Mouse (Mus musculus) midbrain, embryonic 16.5 days (tissue): Measurements from ENCODE around the gene Noc3l. TPM values are rescaled to one million over a fixed set of nuclear protein-coding genes. Genes with fewer than 3 reads are reported as not detected.

Source experiments
- ATAC-seq: fragments of 200-750 bp; cut with Nextera tagmentation; 2 replicates; pipeline ENCODE4 v1.8.0; 2017; ENCODE audit warnings: moderate TSS enrichment
- H3K27ac ChIP-seq: fragments of 300-500 bp; sonication (generic); 2 replicates; pipeline ENCODE4 v1.5.1; 2014; ENCODE audit warnings: mild to moderate bottlenecking, low read length, mixed read lengths
- H3K27me3 ChIP-seq: fragments of 300-500 bp; sonication (generic); 2 replicates; pipeline ENCODE4 v1.6.1; 2014; ENCODE audit warnings: low read depth, low read length, mixed read lengths; ENCODE audit not compliant: control insufficient read depth, insufficient read depth
- H3K36me3 ChIP-seq: fragments of 300-500 bp; sonication (generic); 2 replicates; pipeline ENCODE4 v1.6.1; 2014; ENCODE audit warnings: mild to moderate bottlenecking, low read length, moderate library complexity, mixed read lengths; ENCODE audit not compliant: control insufficient read depth, insufficient read depth
- H3K4me1 ChIP-seq: fragments of 300-500 bp; sonication (generic); 2 replicates; pipeline ENCODE4 v1.6.1; 2014; ENCODE audit warnings: mild to moderate bottlenecking, low read length, mixed read lengths; ENCODE audit not compliant: control insufficient read depth, insufficient read depth
- H3K4me2 ChIP-seq: fragments of 300-500 bp; sonication (generic); 2 replicates; pipeline ENCODE4 v1.6.1; 2014; ENCODE audit warnings: mild to moderate bottlenecking, low read length, mixed read lengths
- H3K4me3 ChIP-seq: fragments of 300-500 bp; sonication (generic); 2 replicates; pipeline ENCODE4 v1.5.1; 2014; ENCODE audit warnings: low read depth, mild to moderate bottlenecking, low read length, moderate library complexity, mixed read lengths
- H3K9ac ChIP-seq: fragments of 300-500 bp; sonication (generic); 2 replicates; pipeline ENCODE4 v1.6.1; 2014; ENCODE audit warnings: low read depth, low read length, mixed read lengths
- H3K9me3 ChIP-seq: fragments of 300-500 bp; sonication (generic); replicated peaks from 2 replicates; pipeline ENCODE4 v1.6.1; 2014; ENCODE audit warnings: mild to moderate bottlenecking, low read length, mixed read lengths; ENCODE audit not compliant: control insufficient read depth, poor library complexity, severe bottlenecking
- WGBS: fragments of 180-500 bp; shearing (Covaris S2); extraction: QIAGEN DNeasy Blood & Tissue Kit; methylation state at CpG from one replicate; pipeline ENCODE4 v1.1.7; 2014; 5-methylcytosine and 5-hydroxymethylcytosine counted together
- polyA plus RNA-seq: library from polyadenylated mRNA; unstranded; fragments of >200 nt; fragmentation: Nextera tagmentation; extraction: Ambion mirVana; gene quantifications from 2 replicates; pipeline ENCODE4 v1.2.1, GENCODE M21; 2015

Noc3l gene
- polyA plus RNA-seq, 1 experiment from 2014 or later, result 4.7 TPM

DNA sequence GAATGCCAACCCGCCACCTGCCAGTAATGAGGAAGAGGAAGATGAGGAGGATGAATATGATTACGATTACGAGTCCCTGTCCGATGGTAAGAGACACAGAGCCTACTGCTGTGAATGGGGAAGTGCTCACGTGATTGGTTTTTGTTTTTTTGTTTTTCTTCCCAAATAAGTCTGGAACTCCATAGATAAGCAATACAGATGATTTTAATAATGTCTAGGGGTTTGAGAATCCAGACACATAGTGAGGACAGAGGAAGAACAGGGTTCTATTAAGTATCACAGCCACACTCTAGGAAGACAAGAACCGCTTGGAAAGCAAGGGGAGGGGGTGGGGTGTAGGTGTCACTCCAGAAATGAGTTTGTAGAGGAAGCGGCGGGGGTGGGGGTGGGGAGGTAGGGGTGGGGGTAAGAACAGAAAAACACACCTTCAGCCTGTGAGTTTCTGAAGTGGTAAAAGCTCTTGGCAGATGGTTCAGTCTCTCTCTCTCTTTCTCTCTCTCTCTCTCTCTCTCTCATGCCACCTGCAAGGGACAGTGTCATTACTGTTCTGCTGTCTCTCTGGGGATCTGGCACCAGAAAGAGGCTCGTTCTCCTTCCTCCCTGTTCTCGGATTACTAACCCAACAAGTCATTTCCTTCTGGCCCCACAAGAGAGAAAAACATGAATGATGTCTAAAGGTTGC, 73.1 kb downstream of the Noc3l start:
- ATAC-seq, result no peak
- WGBS, result 88% methylated on average over 10 of the region's 10 CpGs
- H3K9me3 ChIP-seq, result no peaks in the 10 kb centered on the region
- H3K27ac ChIP-seq, result no peak overlapping the region
- no peak overlapping the region for H3K9ac ChIP-seq
- no peak overlapping the region for H3K4me3 ChIP-seq
- no peaks in the 10 kb centered on the region for H3K36me3 ChIP-seq
- no peak overlapping the region for H3K4me2 ChIP-seq
- H3K4me1 ChIP-seq, result no peaks in the 10 kb centered on the region
- H3K27me3 ChIP-seq, result no peaks in the 10 kb centered on the region

DNA sequence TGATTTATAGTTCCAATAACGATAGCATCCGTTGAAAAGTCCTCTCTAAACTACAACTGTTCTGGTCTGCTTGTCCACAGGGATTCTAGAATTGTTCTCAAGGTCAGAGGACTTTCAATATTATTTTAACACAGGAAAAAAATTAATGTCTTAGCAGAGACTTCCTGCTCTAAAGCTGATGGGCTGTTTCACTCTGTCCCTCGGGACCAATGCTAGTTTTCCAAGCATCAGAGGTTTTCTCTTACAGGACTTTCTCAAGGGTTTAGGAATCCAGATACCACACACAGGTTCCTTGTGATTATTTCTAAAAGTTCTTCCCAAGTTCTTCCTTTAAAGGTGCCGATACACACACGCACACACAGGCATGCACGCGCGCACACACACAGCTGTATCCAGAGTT, 74.5 kb downstream of the Noc3l start:
- Histone ChIP-seq H3K36me3 (no peaks in the 10 kb centered on the region), H3K9ac (no peak overlapping the region), H3K4me1 (no peaks in the 10 kb centered on the region), H3K27me3 (no peaks in the 10 kb centered on the region), H3K4me3 (no peak overlapping the region), H3K27ac (no peak overlapping the region), H3K9me3 (no peaks in the 10 kb centered on the region), H3K4me2 (no peak overlapping the region)
- 84% methylated on average over 8 of the region's 8 CpGs for WGBS
- no peak for ATAC-seq

Other genes with a start within 250 kb of the Noc3l start
- 5.4 TPM in 2 replicates for gene Tbc1d12, start 17.3 kb upstream of the Noc3l start, polyA plus RNA-seq
- gene Hells, start 111.7 kb upstream of the Noc3l start, polyA plus RNA-seq, result 7.3 and 10.1 TPM in 2 replicates
- gene Cyp2c55, start 187.8 kb upstream of the Noc3l start, polyA plus RNA-seq, result 0.11 TPM in 1 of 2 replicates, not detected in the other
- gene Cyp2c65, start 241.8 kb upstream of the Noc3l start, polyA plus RNA-seq, result 0.09 TPM in 1 of 2 replicates, not detected in the other